Mouse (Mus musculus) CH12.LX (cell line): ENCODE measurements around the gene Tmem43. TPM values are rescaled to one million over a fixed set of nuclear protein-coding genes. Genes with fewer than 3 reads are reported as not detected.

ENCODE experiments used
- DNase-seq: peaks from one replicate; pipeline ENCODE4 v3.0.0-alpha.2; 2013; ENCODE audit errors: extremely low read depth
- H3K27ac ChIP-seq: 2 replicates; pipeline ENCODE4 v1.5.1; 2012; ENCODE audit warnings: low read depth, mild to moderate bottlenecking, control low read depth, moderate library complexity; ENCODE audit not compliant: insufficient read depth
- H3K27me3 ChIP-seq: replicated peaks from 2 replicates; pipeline ENCODE3; 2012; ENCODE audit warnings: inconsistent platforms
- H3K36me3 ChIP-seq, 2 experiments: replicated peaks in 1 of 2; 2 replicates each; pipeline versions ENCODE3 to v1.6.1; 2012; ENCODE audit warnings: inconsistent platforms in 1 of 2, low read length in 1 of 2, mild to moderate bottlenecking in 1 of 2, mixed read lengths in 1 of 2, moderate library complexity in 1 of 2; ENCODE audit not compliant: control insufficient read depth in 1 of 2, insufficient read depth in 1 of 2
- H3K4me1 ChIP-seq, 2 experiments: 2 replicates each; pipeline ENCODE4 v1.6.1; 2012; ENCODE audit warnings: inconsistent platforms in 1 of 2, moderate library complexity in 1 of 2; ENCODE audit not compliant: insufficient read depth in 2 of 2, control insufficient read depth in 1 of 2
- H3K4me2 ChIP-seq: 2 replicates; pipeline ENCODE4 v1.6.1; 2012; ENCODE audit warnings: low read depth, mild to moderate bottlenecking, control low read depth; ENCODE audit not compliant: poor library complexity, insufficient read depth, severe bottlenecking
- H3K4me3 ChIP-seq, 3 experiments: fragments of 150-350 bp in 1 of 3; sonication (generic) in 1 of 3; replicated peaks in 1 of 3; 2 replicates each; pipeline versions ENCODE3 to v1.5.1; 2011 to 2012; ENCODE audit warnings: low read depth in 2 of 3, low read length in 2 of 3, mild to moderate bottlenecking in 2 of 3, moderate library complexity in 2 of 3, control low read depth in 1 of 3, improper control_type of control experiment in 1 of 3, inconsistent platforms in 1 of 3, mixed read lengths in 1 of 3; ENCODE audit not compliant: poor library complexity in 1 of 3
- H3K79me2 ChIP-seq: replicated peaks from 2 replicates; pipeline ENCODE4 v1.6.1; 2012; ENCODE audit warnings: mild to moderate bottlenecking, moderate library complexity; ENCODE audit not compliant: control insufficient read depth, poor library complexity, insufficient read depth, severe bottlenecking; ENCODE audit errors: extremely low read depth
- H3K9ac ChIP-seq: 2 replicates; pipeline ENCODE4 v1.6.1; 2012; ENCODE audit warnings: low read depth, mild to moderate bottlenecking, control low read depth, moderate library complexity; ENCODE audit not compliant: insufficient read depth
- H3K9me3 ChIP-seq: replicated peaks from 2 replicates; pipeline ENCODE3; 2012; ENCODE audit warnings: low read length, inconsistent platforms, mixed read lengths
- BHLHE40 ChIP-seq: IDR thresholded peaks from 2 replicates; pipeline ENCODE4 v1.6.1; 2011; ENCODE audit warnings: mild to moderate bottlenecking, low read depth, low read length, improper control_type of control experiment
- CHD1 ChIP-seq: IDR thresholded peaks from 2 replicates; pipeline ENCODE4 v1.6.1; 2012; ENCODE audit warnings: low read depth, low read length, improper control_type of control experiment, inconsistent platforms
- E2F4 ChIP-seq: IDR thresholded peaks from 2 replicates; pipeline ENCODE4 v1.6.1; 2011; ENCODE audit warnings: low read depth, low read length, improper control_type of control experiment; ENCODE audit not compliant: insufficient replicate concordance
- ELF1 ChIP-seq: IDR thresholded peaks from 2 replicates; pipeline ENCODE4 v1.6.1; 2014; ENCODE audit warnings: low read depth, mild to moderate bottlenecking, inconsistent platforms, low read length, improper control_type of control experiment
- EP300 ChIP-seq: IDR thresholded peaks from 2 replicates; pipeline ENCODE4 v1.6.1; 2011; ENCODE audit warnings: low read length, improper control_type of control experiment
- ETS1 ChIP-seq: conservative IDR thresholded peaks from 2 replicates; pipeline ENCODE4 v1.6.1; 2012; ENCODE audit warnings: low read depth, mild to moderate bottlenecking, inconsistent platforms, low read length, improper control_type of control experiment, moderate library complexity
- GABPA ChIP-seq: IDR thresholded peaks from 2 replicates; pipeline ENCODE4 v1.6.1; 2012; ENCODE audit warnings: low read depth, low read length, improper control_type of control experiment, inconsistent platforms; ENCODE audit not compliant: insufficient replicate concordance
- JUN ChIP-seq: IDR thresholded peaks from 2 replicates; pipeline ENCODE4 v1.6.1; 2011; ENCODE audit warnings: low read depth, mild to moderate bottlenecking, low read length, improper control_type of control experiment, moderate library complexity; ENCODE audit not compliant: insufficient read depth
- MAFK ChIP-seq: IDR thresholded peaks from 2 replicates; pipeline ENCODE4 v1.6.1; 2011; ENCODE audit warnings: low read length, improper control_type of control experiment; ENCODE audit not compliant: insufficient replicate concordance
- MYC ChIP-seq: IDR thresholded peaks from 2 replicates; pipeline ENCODE4 v1.6.1; 2011; ENCODE audit warnings: low read depth, mild to moderate bottlenecking, improper control_type of control experiment, low read length
- NRF1 ChIP-seq: IDR thresholded peaks from 2 replicates; pipeline ENCODE4 v1.6.1; 2014; ENCODE audit warnings: low read depth, mild to moderate bottlenecking, inconsistent platforms, low read length, improper control_type of control experiment, moderate library complexity
- PAX5 ChIP-seq: IDR thresholded peaks from 2 replicates; pipeline ENCODE4 v1.6.1; 2012; ENCODE audit warnings: low read length, inconsistent platforms, mixed read lengths
- POLR2A ChIP-seq: IDR thresholded peaks from 2 replicates; pipeline ENCODE4 v1.6.1; 2011; ENCODE audit warnings: low read depth, mild to moderate bottlenecking, improper control_type of control experiment, low read length
- RAD21 ChIP-seq: IDR thresholded peaks from 2 replicates; pipeline ENCODE4 v1.6.1; 2011; ENCODE audit warnings: low read depth, mild to moderate bottlenecking, low read length, improper control_type of control experiment, moderate library complexity
- SMC3 ChIP-seq: IDR thresholded peaks from 2 replicates; pipeline ENCODE4 v1.6.1; 2011; ENCODE audit warnings: low read depth, low read length, improper control_type of control experiment
- TBP ChIP-seq: conservative IDR thresholded peaks from 2 replicates; pipeline ENCODE4 v1.6.1; 2011; ENCODE audit warnings: low read depth, low read length, improper control_type of control experiment
- UBTF ChIP-seq: IDR thresholded peaks from 2 replicates; pipeline ENCODE4 v1.6.1; 2012; ENCODE audit warnings: low read depth, mild to moderate bottlenecking, inconsistent platforms, low read length, improper control_type of control experiment, moderate library complexity
- USF1 ChIP-seq: IDR thresholded peaks from 2 replicates; pipeline ENCODE4 v1.6.1; 2014; ENCODE audit warnings: low read depth, mild to moderate bottlenecking, inconsistent platforms, low read length, improper control_type of control experiment
- USF2 ChIP-seq: conservative IDR thresholded peaks from 2 replicates; pipeline ENCODE4 v1.6.1; 2011; ENCODE audit warnings: low read depth, low read length, improper control_type of control experiment
- ZC3H11A ChIP-seq: IDR thresholded peaks from 2 replicates; pipeline ENCODE4 v1.6.1; 2012; ENCODE audit warnings: low read depth, mild to moderate bottlenecking, inconsistent platforms, low read length, improper control_type of control experiment
- ZKSCAN1 ChIP-seq: IDR thresholded peaks from 2 replicates; pipeline ENCODE4 v1.6.1; 2012; ENCODE audit warnings: low read depth, inconsistent platforms, low read length, improper control_type of control experiment, borderline replicate concordance
- dilution Hi-C: fragments of 300-500 bp; cut with MboI; formaldehyde crosslinking; loops from 2 replicates; pipeline ENCODE4 v1.14.3; 2020; ENCODE audit warnings: low sequenced_read_pairs; ENCODE audit not compliant: extremely low pct_unique_long_range_greater_than_20kb, extremely low pct_ligation_motif_present
- in situ Hi-C: fragments of 300-500 bp; cut with MboI; formaldehyde crosslinking; loops from 3 replicates; pipeline ENCODE4 v1.14.3; 2019; ENCODE audit warnings: low sequenced_read_pairs, low pct_ligation_motif_present, low pct_unique_long_range_greater_than_20kb, mixed read lengths
- polyA plus RNA-seq: library from polyadenylated mRNA; unstranded; fragments of >175 nt; gene quantifications from 2 replicates; pipeline ENCODE4 v1.2.1, GENCODE M21; 2012; ENCODE audit warnings: low read depth; ENCODE audit not compliant: insufficient read length
- total RNA-seq, 2 experiments: library from RNA; depleted of rRNA; stranded (reverse); fragments of 300-350 nt in 1 of 2; fragments of >200 nt in 1 of 2; gene quantifications; 2 replicates each; pipeline ENCODE4 v1.2.3; 2012 to 2014

Gene Tmem43
- total and polyA plus RNA-seq, 3 experiments = 19.2 to 29.7 (median 25.0) TPM

GRCm38 (mm10) chr6:91449472-91450225 lies 23.9 kb upstream of the Tmem43 start:
- TF ChIP-seq BHLHE40 (no peak), POLR2A (no peak), EP300 (no peak), ZC3H11A (no peak), RAD21 (no peak), GABPA (no peak), UBTF (no peak), TBP (no peak), MAFK (no peak)
- Histone ChIP-seq H3K27me3 (peaks cover 83% of the 10 kb centered on the region), H3K4me1 (peaks cover 0 to 2% of the 10 kb centered on the region in 2 experiments; a peak in 1 of 4 replicates), H3K4me3 (no peak overlapping the region), H3K9me3 (no peaks in the 10 kb centered on the region), H3K27ac (no peak overlapping the region), H3K4me2 (no peak overlapping the region), H3K9ac (no peak overlapping the region), H3K36me3 (no peaks in the 10 kb centered on the region), H3K79me2 (no peaks in the 10 kb centered on the region)
- dilution Hi-C loops = no loop called here
- DNase-seq = no peak
- in situ Hi-C loops = no loop called here

DNA sequence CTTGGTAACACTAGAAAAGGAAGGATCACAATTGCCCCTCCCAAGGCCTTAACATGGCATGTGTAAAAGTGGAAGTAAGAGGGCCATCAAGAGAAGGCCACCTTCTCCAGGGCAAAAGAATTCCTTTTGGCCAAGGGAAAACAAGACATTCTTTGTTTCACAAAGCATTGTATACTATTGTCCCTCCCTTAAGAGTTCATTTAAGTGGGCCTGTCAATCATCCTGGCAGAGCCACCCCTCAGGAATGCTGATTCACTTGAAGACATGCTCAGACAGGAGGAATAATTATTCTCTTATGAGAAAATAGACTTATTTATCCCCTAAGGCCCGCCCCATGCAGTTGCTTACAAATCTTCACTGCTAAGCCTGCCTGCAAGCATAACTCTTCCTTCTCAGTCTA lies 21.4 kb upstream of the Tmem43 start:
- TF ChIP-seq ELF1 = no peak
- TF ChIP-seq JUN = no peak
- no peak for TF ChIP-seq POLR2A
- TF ChIP-seq E2F4 = no peak
- TF ChIP-seq CHD1 = no peak
- no peak for TF ChIP-seq SMC3
- no peak for TF ChIP-seq USF2
- no peak for TF ChIP-seq ZKSCAN1
- TF ChIP-seq NRF1 = no peak
- TF ChIP-seq PAX5 = no peak
- TF ChIP-seq MAFK = no peak
- no peak for TF ChIP-seq MYC
- TF ChIP-seq BHLHE40 = no peak
- TF ChIP-seq USF1 = no peak
- TF ChIP-seq ETS1 = no peak
- TF ChIP-seq, all 38 proteins: peak for 0
- in situ Hi-C loops = no loop called here

More for the DNA sequence above, 21.4 kb upstream of the Tmem43 start:
- dilution Hi-C loops = no loop called here
- no peak for DNase-seq
- Histone ChIP-seq H3K27me3 (peaks cover 67% of the 10 kb centered on the region), H3K27ac (no peak overlapping the region), H3K36me3 (no peaks in the 10 kb centered on the region), H3K79me2 (no peaks in the 10 kb centered on the region), H3K4me3 (no peak overlapping the region), H3K9me3 (peaks cover 3% of the 10 kb centered on the region), H3K9ac (no peak overlapping the region), H3K4me2 (no peak overlapping the region), H3K4me1 (peaks cover 0 to 2% of the 10 kb centered on the region in 2 experiments; a peak in 1 of 4 replicates)
